8 mouse cellular contexts compared by ENCODE assay signal in the genomic region with DNA sequence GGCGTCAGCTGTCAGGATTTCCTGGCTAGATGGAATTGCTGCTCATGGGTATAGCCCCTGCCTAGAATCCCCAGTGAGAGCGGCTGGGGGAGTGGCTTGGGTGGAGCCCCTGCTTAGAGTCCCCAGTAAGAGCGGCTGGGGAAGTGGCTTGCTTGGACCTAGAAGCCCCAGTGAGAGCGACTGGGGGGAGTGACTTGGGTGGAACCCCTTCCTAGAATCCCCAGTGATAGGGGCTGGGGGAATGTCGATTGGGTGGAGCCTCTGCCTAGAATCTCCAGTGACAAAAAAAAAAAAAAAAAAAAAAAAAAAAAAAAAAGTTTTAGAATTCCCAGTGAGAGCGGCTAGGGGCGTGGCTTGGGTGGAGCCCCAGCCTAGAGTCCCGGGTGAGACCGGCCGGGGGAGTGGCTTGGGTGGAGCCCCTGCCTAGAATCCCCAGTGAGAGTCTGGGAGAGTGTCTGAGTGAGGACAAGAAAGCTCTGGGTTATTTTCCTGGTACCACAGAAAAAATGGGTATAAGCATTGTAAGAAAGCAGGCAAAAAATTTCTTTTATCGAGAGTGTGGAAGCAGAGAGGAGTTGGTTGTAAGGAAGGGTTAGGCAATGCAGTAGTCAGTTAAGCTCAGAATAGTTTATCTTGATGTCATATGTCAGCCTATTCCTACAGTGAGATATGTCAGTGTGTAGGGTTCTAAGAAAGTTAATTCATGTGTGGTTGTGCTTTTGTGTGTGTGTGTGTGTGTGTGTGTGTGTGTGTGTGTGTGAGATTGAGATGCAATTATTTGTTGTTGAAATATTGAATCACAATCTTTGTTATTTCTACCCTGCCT. TPM values are rescaled to one million over a fixed set of nuclear protein-coding genes. Genes with fewer than 3 reads are reported as not detected.
DNase-seq lines count a peak whose midpoint lies in the region; ATAC-seq lines count a peak whose summit lies in the region.

No protein-coding gene starts in this region.

- H3K9me3 ChIP-seq in embryonic facial prominence, embryonic 15.5 days (replicated peaks): no peaks in the 10 kb centered on the region

- H3K9ac ChIP-seq in embryonic facial prominence, embryonic 15.5 days: no peak overlapping the region; the same call in 1 of the 2 replicates

- no peaks in the 10 kb centered on the region for H3K36me3 ChIP-seq in embryonic facial prominence, embryonic 15.5 days

- H3K4me3 ChIP-seq in embryonic facial prominence, embryonic 15.5 days (replicated peaks): no peak overlapping the region

- H3K27ac ChIP-seq in embryonic facial prominence, embryonic 15.5 days (replicated peaks): no peak overlapping the region

- DNase-seq in spleen, postnatal 4 days (ENCODE audit: low spot score in 2 of 2): peak; percentile 41 to 69
- DNase-seq in spleen, postnatal 14 days (ENCODE audit: low spot score in 2 of 2): no peak
- DNase-seq in heart, postnatal 4 days: peak; percentile 44
- DNase-seq in lung, postnatal 14 days: peak; percentile 30
- no peak for DNase-seq in cerebellum, adult 11 months
- no peak for DNase-seq in cerebellum, postnatal 4 days (ENCODE audit: low spot score in 2 of 2)
- DNase-seq in right cerebral cortex, postnatal 36 days (ENCODE audit: low spot score in 2 of 2): no peak

- 0 out of 2 replicates have a peak, but pooled peaks cover 5% of the 10 kb centered on the region for H3K4me1 ChIP-seq in embryonic facial prominence, embryonic 15.5 days

- H3K4me2 ChIP-seq in embryonic facial prominence, embryonic 15.5 days (replicated peaks): peak overlapping the region; percentile 19; the same call in 1 of the 2 replicates

- WGBS in embryonic facial prominence, embryonic 15.5 days: under 1% methylated on average over 11 of the region's 11 CpGs

- no peaks in the 10 kb centered on the region for H3K27me3 ChIP-seq in embryonic facial prominence, embryonic 15.5 days

- peak; percentile 78; the same call in 1 of the 2 replicates for ATAC-seq in embryonic facial prominence, embryonic 15.5 days (ENCODE audit: insufficient number of reproducible peaks, low FRiP score, low TSS enrichment, low read depth)

RNA-seq across cellular contexts. Expression of gene Tnfsf9, which starts 13.6 kb away (rescaled TPM):
- 5.8 and 6.0 TPM in 2 replicates for polyA plus RNA-seq in embryonic facial prominence, embryonic 15.5 days (2015; fragmentation: Nextera tagmentation; extraction: Ambion mirVana)
- under 1 TPM; 0.48 to 0.61 TPM for total RNA-seq in heart, postnatal 4 days (2021)

RNA-seq across cellular contexts. Expression of gene Cd70, which starts 30.8 kb away (rescaled TPM):
- polyA plus RNA-seq in embryonic facial prominence, embryonic 15.5 days (2015; fragmentation: Nextera tagmentation; extraction: Ambion mirVana): not detected in 2 replicates
- total RNA-seq in heart, postnatal 4 days (2021): not detected

RNA-seq across cellular contexts. Expression of gene Tubb4a, which starts 31.2 kb away (rescaled TPM):
- 6.7 and 9.7 TPM in 2 replicates for polyA plus RNA-seq in embryonic facial prominence, embryonic 15.5 days (2015; fragmentation: Nextera tagmentation; extraction: Ambion mirVana)
- 1 to 10 TPM; 5.9 to 6.7 TPM for total RNA-seq in heart, postnatal 4 days (2021)

RNA-seq across cellular contexts. Expression of gene Dennd1c, which starts 40.4 kb away (rescaled TPM):
- polyA plus RNA-seq in embryonic facial prominence, embryonic 15.5 days (2015; fragmentation: Nextera tagmentation; extraction: Ambion mirVana): 2.6 and 4.9 TPM in 2 replicates
- total RNA-seq in heart, postnatal 4 days (2021): under 1 TPM; 0.69 to 0.70 TPM

RNA-seq across cellular contexts. Expression of gene Slc25a23, which starts 59.1 kb away (rescaled TPM):
- 6.7 and 8.2 TPM in 2 replicates for polyA plus RNA-seq in embryonic facial prominence, embryonic 15.5 days (2015; fragmentation: Nextera tagmentation; extraction: Ambion mirVana)
- total RNA-seq in heart, postnatal 4 days (2021): 10 to 100 TPM; 78.3 to 81.6 TPM

Comparison
In these comparisons a context has a peak if more than half of its experiments do, and no peak if none do; other contexts are left out.
1. DNase-seq: peak in spleen, postnatal 4 days (2 of 2), heart, postnatal 4 days (single experiment) and lung, postnatal 14 days (single experiment); none in spleen, postnatal 14 days (0 of 2), cerebellum, adult 11 months (single experiment), cerebellum, postnatal 4 days (0 of 2) and right cerebral cortex, postnatal 36 days (0 of 2).